ENCODE assay signal across 28 mouse cellular contexts in genomic region chr5:32110651-32111050, GRCm38 (mm10). TPM values are rescaled to one million over a fixed set of nuclear protein-coding genes. Genes with fewer than 3 reads are reported as not detected.
DNase-seq lines count a peak whose midpoint lies in the region; ATAC-seq and TF ChIP-seq lines count a peak whose summit lies in the region.
"Had no signal": no experiment of that assay in that cellular context is flagged by ENCODE, and none has a peak within 500 bp of the region (broad histone marks: within the 10 kb centered on the region; RNA-seq: fewer than 3 reads in every experiment).

No protein-coding gene starts in this region.

- no peak for TF ChIP-seq RAD21 in MEL (IDR thresholded peaks at IDR 0.05; ENCODE audit: low read depth, low read length)

- H3K4me3 ChIP-seq in lung, embryonic 16.5 days (ENCODE audit: low read length) = no peak overlapping the region
- no peak overlapping the region for H3K4me3 ChIP-seq in MEL (ENCODE audit: control insufficient read depth in 1 of 2, insufficient read depth in 1 of 2, low read depth in 2 of 2, low read length in 2 of 2)
- no peak overlapping the region for H3K4me3 ChIP-seq in stomach, postnatal 0 days (ENCODE audit: low read depth, low read length)
- H3K4me3 ChIP-seq: embryonic facial prominence, embryonic 12.5 days; embryonic facial prominence, embryonic 15.5 days; heart, adult 2 months; heart, embryonic 12.5 days; heart, embryonic 15.5 days; hindbrain, embryonic 10.5 days; hindbrain, embryonic 13.5 days had no signal

- no peak for DNase-seq in lung, postnatal 4 days
- DNase-seq in MEL (ENCODE audit: low read depth, low spot score) = peak; percentile 23
- DNase-seq in stomach, postnatal 0 days (ENCODE audit: low spot score) = no peak
- no peak for DNase-seq in left cerebral cortex, adult 9 months (ENCODE audit: low spot score in 2 of 2)
- no peak for DNase-seq in right cerebral cortex, postnatal 36 days (ENCODE audit: low spot score in 2 of 2)
- DNase-seq: adrenal gland, postnatal 10 days; adrenal gland, postnatal 36 days; cerebellum, adult 11 months; cerebellum, adult 2 months; cerebellum, adult 9-11 months; cerebellum, postnatal 25 days; forebrain, postnatal 0 days; gastrocnemius, postnatal 10 days; gastrocnemius, postnatal 36 days; heart, adult 2 months; heart, postnatal 10 days; heart, postnatal 36 days had no signal

- no peak overlapping the region for H3K27ac ChIP-seq in lung, embryonic 16.5 days (ENCODE audit: low read length)
- no peak overlapping the region for H3K27ac ChIP-seq in MEL (ENCODE audit: control insufficient read depth, low read depth, low read length)
- H3K27ac ChIP-seq in stomach, postnatal 0 days (replicated peaks) = no peak overlapping the region
- H3K27ac ChIP-seq: embryonic facial prominence, embryonic 12.5 days; embryonic facial prominence, embryonic 15.5 days; heart, adult 2 months; heart, embryonic 15.5 days; hindbrain, embryonic 10.5 days; hindbrain, embryonic 13.5 days had no signal

- no peak for TF ChIP-seq POLR2A in MEL (IDR thresholded peaks at IDR 0.05; ENCODE audit: control insufficient read depth in 1 of 2, insufficient read depth in 1 of 2, low read depth in 1 of 2, low read length in 2 of 2, poor library complexity in 1 of 2)

- H3K4me2 ChIP-seq in lung, embryonic 16.5 days (ENCODE audit: low read depth, low read length) = no peak overlapping the region
- no peak overlapping the region for H3K4me2 ChIP-seq in stomach, postnatal 0 days (replicated peaks; ENCODE audit: low read depth)
- H3K4me2 ChIP-seq: embryonic facial prominence, embryonic 12.5 days; embryonic facial prominence, embryonic 15.5 days; heart, embryonic 12.5 days; heart, embryonic 15.5 days; hindbrain, embryonic 13.5 days had no signal

- no peaks in the 10 kb centered on the region for H3K36me3 ChIP-seq in lung, embryonic 16.5 days (ENCODE audit: control insufficient read depth, insufficient read depth, low read length)
- peaks cover 0 to 27% of the 10 kb centered on the region in 2 experiments; a peak in 2 of 4 replicates for H3K36me3 ChIP-seq in MEL (ENCODE audit: control insufficient read depth in 1 of 2, insufficient read depth in 2 of 2, low read length in 2 of 2)
- H3K36me3 ChIP-seq in stomach, postnatal 0 days (ENCODE audit: control insufficient read depth, insufficient read depth, low read length) = no peaks in the 10 kb centered on the region
- H3K36me3 ChIP-seq: embryonic facial prominence, embryonic 12.5 days; embryonic facial prominence, embryonic 15.5 days; heart, embryonic 12.5 days; heart, embryonic 15.5 days; hindbrain, embryonic 10.5 days; hindbrain, embryonic 13.5 days had no signal

- no peaks in the 10 kb centered on the region for H3K9me3 ChIP-seq in lung, embryonic 16.5 days (ENCODE audit: control insufficient read depth, low read length)
- no peaks in the 10 kb centered on the region for H3K9me3 ChIP-seq in MEL (replicated peaks; ENCODE audit: insufficient read depth, low read length)
- H3K9me3 ChIP-seq in stomach, postnatal 0 days (ENCODE audit: control insufficient read depth, low read length) = no peaks in the 10 kb centered on the region
- H3K9me3 ChIP-seq: embryonic facial prominence, embryonic 12.5 days; embryonic facial prominence, embryonic 15.5 days; heart, embryonic 12.5 days; heart, embryonic 15.5 days; hindbrain, embryonic 10.5 days; hindbrain, embryonic 13.5 days had no signal

- H3K4me1 ChIP-seq in lung, embryonic 16.5 days (replicated peaks; ENCODE audit: control insufficient read depth, insufficient read depth, low read length) = no peaks in the 10 kb centered on the region
- peaks cover 4 to 39% of the 10 kb centered on the region in 2 experiments for H3K4me1 ChIP-seq in MEL (ENCODE audit: control insufficient read depth in 1 of 2, insufficient read depth in 2 of 2, low read length in 2 of 2)
- H3K4me1 ChIP-seq in stomach, postnatal 0 days (replicated peaks; ENCODE audit: control insufficient read depth, insufficient read depth) = no peaks in the 10 kb centered on the region
- H3K4me1 ChIP-seq: embryonic facial prominence, embryonic 12.5 days; heart, embryonic 15.5 days; hindbrain, embryonic 13.5 days had no signal

- ATAC-seq in lung, embryonic 16.5 days (ENCODE audit: low read depth) = peak; percentile 34; the same call in 1 of the 2 replicates
- ATAC-seq in megakaryocyte, adult 5-6 weeks (ENCODE audit: poor library complexity, severe bottlenecking) = peak; percentile 26; the same call in 1 of the 2 replicates
- peak; percentile 59 for ATAC-seq in stomach, postnatal 0 days (ENCODE audit: low FRiP score, low TSS enrichment)
- ATAC-seq: forebrain, embryonic 14.5 days; forebrain, postnatal 0 days; hindbrain, embryonic 16.5 days; Patski had no signal

- H3K27me3 ChIP-seq in lung, embryonic 16.5 days (ENCODE audit: control insufficient read depth, insufficient read depth, low read depth, low read length) = no peaks in the 10 kb centered on the region
- H3K27me3 ChIP-seq in MEL (ENCODE audit: control insufficient read depth in 1 of 2, insufficient read depth in 2 of 2, low read length in 2 of 2) = no peaks in the 10 kb centered on the region; a peak in 1 of 4 replicates
- no peaks in the 10 kb centered on the region for H3K27me3 ChIP-seq in stomach, postnatal 0 days (ENCODE audit: control insufficient read depth, insufficient read depth, low read length)
- H3K27me3 ChIP-seq: embryonic facial prominence, embryonic 12.5 days; embryonic facial prominence, embryonic 15.5 days; heart, embryonic 12.5 days; heart, embryonic 15.5 days; hindbrain, embryonic 13.5 days; Patski had no signal

- no peaks in the 10 kb centered on the region for H3K79me2 ChIP-seq in MEL (ENCODE audit: control insufficient read depth, insufficient read depth, low read length, poor library complexity)

- WGBS in lung, embryonic 16.5 days = 51% methylated on average over 4 of the region's 4 CpGs
- 57% methylated on average over 4 of the region's 4 CpGs for WGBS in stomach, postnatal 0 days

- no peak overlapping the region for H3K9ac ChIP-seq in lung, embryonic 16.5 days (ENCODE audit: low read length)
- H3K9ac ChIP-seq in MEL (ENCODE audit: control insufficient read depth, low read depth, low read length, poor library complexity, severe bottlenecking) = no peak overlapping the region
- no peak overlapping the region for H3K9ac ChIP-seq in stomach, postnatal 0 days (ENCODE audit: low read length)
- H3K9ac ChIP-seq: embryonic facial prominence, embryonic 12.5 days; embryonic facial prominence, embryonic 15.5 days; forebrain, postnatal 0 days; heart, embryonic 12.5 days; heart, embryonic 15.5 days; hindbrain, embryonic 13.5 days had no signal

- peak in 1 of 2 experiments; percentile 28; a peak in 2 of 4 replicates for TF ChIP-seq EP300 in MEL (IDR thresholded peaks at IDR 0.05; ENCODE audit: low read depth in 1 of 2, low read length in 2 of 2)
- TF ChIP-seq EP300 in stomach, postnatal 0 days (optimal IDR thresholded peaks at IDR 0.05) = no peak

- no peak for TF ChIP-seq CTCF in MEL (IDR thresholded peaks at IDR 0.05 in 2 of 3, conservative IDR thresholded peaks at IDR 0.05 in 1 of 3; ENCODE audit: control insufficient read depth in 1 of 3, insufficient read depth in 1 of 3, low read depth in 2 of 3, low read length in 3 of 3, poor library complexity in 1 of 3, severe bottlenecking in 1 of 3)
- no peak for TF ChIP-seq CTCF in stomach, postnatal 0 days (IDR thresholded peaks at IDR 0.05; ENCODE audit: low read depth)

TF ChIP-seq in MEL, 35 proteins besides CTCF, POLR2A, EP300 and RAD21:
- TF ChIP-seq USF1 (IDR thresholded peaks at IDR 0.05; ENCODE audit: low read depth, low read length) (no peak), SMC3 (IDR thresholded peaks at IDR 0.05; ENCODE audit: low read depth, low read length) (no peak), MYC (IDR thresholded peaks at IDR 0.05; ENCODE audit: low read depth, low read length) (0 out of 2 replicates have a peak, but pooled peaks have one; percentile 17), TBP (IDR thresholded peaks at IDR 0.05; ENCODE audit: low read depth, low read length) (no peak), MAX (IDR thresholded peaks at IDR 0.05; ENCODE audit: low read length) (peak; percentile 45; the same call in 1 of the 2 replicates), NELFE (IDR thresholded peaks at IDR 0.05; ENCODE audit: low read depth, low read length) (no peak), MYB (IDR thresholded peaks at IDR 0.05; ENCODE audit: low read depth, low read length) (no peak), TAL1 (IDR thresholded peaks at IDR 0.05; ENCODE audit: low read length) (peak; percentile 25; the same call in 1 of the 2 replicates)

RNA-seq across cellular contexts. Expression of gene Fosl2, which starts 24.9 kb away (rescaled TPM):
- 3.4 and 4.7 TPM in 2 replicates for polyA plus RNA-seq in lung, embryonic 16.5 days (2015; fragmentation: Nextera tagmentation; extraction: Ambion mirVana)
- total RNA-seq in MEL (2012; rRNA removed) = 3.3 and 3.8 TPM in 2 replicates
- 10 to 100 TPM; 12.0 to 22.1 TPM for polyA plus RNA-seq in MEL (2012; ENCODE audit: insufficient read depth in 1 of 2, insufficient read length in 2 of 2, low read depth in 1 of 2, low replicate concordance in 2 of 2, missing spikeins in 1 of 2)
- 126 and 128 TPM in 2 replicates for total RNA-seq in megakaryocyte, adult 5-6 weeks (2015)
- 66.3 and 84.1 TPM in 2 replicates for total RNA-seq in megakaryocyte, adult 5-6 weeks (2017)
- 10.5 and 11.7 TPM in 2 replicates for polyA plus RNA-seq in stomach, postnatal 0 days (2015; fragmentation: Nextera tagmentation; extraction: Ambion mirVana)
